Mouse (Mus musculus): ENCODE results near the gene Tnr. TPM values are rescaled to one million over a fixed set of nuclear protein-coding genes. Genes with fewer than 3 reads are reported as not detected.
"Not testable (repeated sequence)": the region's sequence is repeated elsewhere in the genome, so short reads cannot be mapped to it uniquely, and the experiment has no call there.

The Tnr gene
- polyA plus RNA-seq, 1 experiment from 2014 or later: 1.7 TPM

DNA sequence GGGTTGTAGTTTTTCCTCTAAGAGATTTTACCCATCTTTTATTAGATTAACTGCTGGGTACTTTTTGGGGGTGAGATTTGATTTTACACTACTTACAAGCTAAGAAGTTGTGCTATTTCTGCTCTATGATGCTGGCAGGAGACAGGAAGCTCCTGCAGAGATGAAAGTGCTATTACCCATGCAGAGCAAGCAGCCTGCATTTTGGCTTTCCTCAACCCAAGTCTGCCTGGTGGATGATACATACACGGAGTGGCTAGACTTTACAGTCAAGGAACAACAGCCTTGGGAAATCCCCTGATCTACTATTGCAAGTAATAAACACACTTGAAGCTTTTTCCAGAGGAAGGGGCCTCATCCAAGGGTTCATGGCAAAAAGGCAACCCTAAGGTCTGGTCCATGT, 430.0 kb downstream of the Tnr start:
- Histone ChIP-seq H3K27ac (no peak overlapping the region), H3K4me2 (replicated peaks) (no peak overlapping the region), H3K4me1 (replicated peaks) (no peaks in the 10 kb centered on the region), H3K27me3 (no peaks in the 10 kb centered on the region), H3K4me3 (replicated peaks) (no peak overlapping the region), H3K9me3 (no peaks in the 10 kb centered on the region), H3K36me3 (no peaks in the 10 kb centered on the region), H3K9ac (replicated peaks) (no peak overlapping the region)
- WGBS: 65% methylated on average over 1 of the region's 1 CpGs
- no peak for ATAC-seq

DNA sequence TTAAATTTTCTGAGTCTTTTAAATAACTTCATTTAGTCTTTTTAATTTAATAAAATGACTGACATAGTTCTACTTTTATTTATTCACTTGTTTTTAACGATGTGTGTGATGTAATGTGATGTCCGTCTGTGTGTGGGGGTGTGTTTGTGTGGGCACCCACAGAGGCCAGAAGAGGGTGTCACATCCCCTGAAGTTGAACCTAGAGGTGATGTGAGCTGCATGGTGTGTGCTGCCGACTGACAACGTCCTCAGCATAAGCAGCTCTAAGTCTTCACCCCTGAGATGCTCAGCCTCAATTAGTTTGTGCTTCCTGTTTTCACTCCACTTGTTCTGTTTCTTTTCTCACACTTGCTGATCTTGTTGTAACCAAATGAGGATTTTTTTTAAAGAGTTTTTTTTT, 439.8 kb downstream of the Tnr start:
- Histone ChIP-seq H3K4me2 (replicated peaks) (no peak overlapping the region), H3K27me3 (no peaks in the 10 kb centered on the region), H3K4me1 (replicated peaks) (no peaks in the 10 kb centered on the region), H3K27ac (no peak overlapping the region), H3K9ac (replicated peaks) (no peak overlapping the region), H3K36me3 (no peaks in the 10 kb centered on the region), H3K4me3 (replicated peaks) (no peak overlapping the region), H3K9me3 (no peaks in the 10 kb centered on the region)
- no peak for ATAC-seq
- WGBS: 82% methylated on average over 4 of the region's 4 CpGs

- H3K9ac ChIP-seq (replicated peaks); ATAC-seq; H3K27me3 ChIP-seq; H3K9me3 ChIP-seq; H3K4me1 ChIP-seq (replicated peaks); H3K4me2 ChIP-seq (replicated peaks); H3K4me3 ChIP-seq (replicated peaks); H3K36me3 ChIP-seq; H3K27ac ChIP-seq: not testable (repeated sequence)
Measured at GRCm38 (mm10) chr1:159966286-159966685, 442.7 kb downstream of the Tnr start.

DNA sequence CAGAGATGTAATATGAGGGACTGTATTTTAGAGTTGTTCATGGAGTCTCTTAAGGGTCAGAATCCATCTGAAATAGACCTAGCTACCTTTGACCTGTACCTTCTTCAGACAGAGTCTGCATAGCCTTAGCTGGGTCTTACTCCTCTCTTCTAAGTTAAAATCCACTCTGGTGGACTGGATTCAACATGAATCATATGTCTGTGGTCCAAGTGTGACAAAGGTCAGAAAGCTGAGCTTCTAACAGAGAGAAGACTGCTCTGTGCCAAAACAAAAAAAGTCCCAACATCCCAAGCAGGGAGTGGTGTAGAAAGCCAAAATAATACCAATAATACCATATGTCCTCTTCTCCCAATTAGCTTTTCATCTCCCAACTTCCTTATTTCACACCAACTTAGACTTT, 444.8 kb downstream of the Tnr start:
- Histone ChIP-seq H3K27ac (no peak overlapping the region), H3K27me3 (no peaks in the 10 kb centered on the region), H3K4me1 (replicated peaks) (no peaks in the 10 kb centered on the region), H3K9ac (replicated peaks) (no peak overlapping the region), H3K9me3 (no peaks in the 10 kb centered on the region), H3K4me3 (replicated peaks) (no peak overlapping the region), H3K36me3 (no peaks in the 10 kb centered on the region), H3K4me2 (replicated peaks) (no peak overlapping the region)
- no peak for ATAC-seq

GRCm38 (mm10) chr1:159977786-159978185, 454.2 kb downstream of the Tnr start:
- WGBS: 70% methylated on average over 2 of the region's 2 CpGs
- H3K9me3 ChIP-seq: no peaks in the 10 kb centered on the region
- ATAC-seq: no peak
- no peak overlapping the region for H3K27ac ChIP-seq
- no peaks in the 10 kb centered on the region for H3K27me3 ChIP-seq
- no peaks in the 10 kb centered on the region for H3K36me3 ChIP-seq
- no peaks in the 10 kb centered on the region for H3K4me1 ChIP-seq (replicated peaks)
- H3K4me3 ChIP-seq (replicated peaks): no peak overlapping the region
- H3K9ac ChIP-seq (replicated peaks): no peak overlapping the region
- H3K4me2 ChIP-seq (replicated peaks): no peak overlapping the region

- Histone ChIP-seq H3K4me3 (replicated peaks) (no peak overlapping the region), H3K4me2 (replicated peaks) (no peak overlapping the region), H3K9me3 (no peaks in the 10 kb centered on the region), H3K36me3 (no peaks in the 10 kb centered on the region), H3K27me3 (no peaks in the 10 kb centered on the region), H3K4me1 (replicated peaks) (no peaks in the 10 kb centered on the region), H3K9ac (replicated peaks) (no peak overlapping the region), H3K27ac (no peak overlapping the region)
- WGBS: 83% methylated on average over 2 of the region's 2 CpGs
- ATAC-seq: no peak
Measured at GRCm38 (mm10) chr1:159979096-159979495, 455.5 kb downstream of the Tnr start.

- H3K36me3 ChIP-seq: no peaks in the 10 kb centered on the region
- no peaks in the 10 kb centered on the region for H3K9me3 ChIP-seq
- H3K4me1 ChIP-seq (replicated peaks): no peaks in the 10 kb centered on the region
- H3K4me2 ChIP-seq (replicated peaks): no peak overlapping the region
- no peak overlapping the region for H3K27ac ChIP-seq
- no peak for ATAC-seq
- H3K9ac ChIP-seq (replicated peaks): no peak overlapping the region
- H3K4me3 ChIP-seq (replicated peaks): no peak overlapping the region
- no peaks in the 10 kb centered on the region for H3K27me3 ChIP-seq
- WGBS: 76% methylated on average over 1 of the region's 1 CpGs
Measured at GRCm38 (mm10) chr1:159980355-159980754, 456.8 kb downstream of the Tnr start.

Measured in midbrain, embryonic 13.5 days (tissue).